Mouse (Mus musculus): ENCODE results near the gene Naa25. TPM values are rescaled to one million over a fixed set of nuclear protein-coding genes. Genes with fewer than 3 reads are reported as not detected.
A peak's percentile ranks its signal among the peaks of the same experiment; 100 is the strongest.

Naa25 gene
- polyA plus RNA-seq, 1 experiment from 2014 or later = 28.3 TPM

DNA sequence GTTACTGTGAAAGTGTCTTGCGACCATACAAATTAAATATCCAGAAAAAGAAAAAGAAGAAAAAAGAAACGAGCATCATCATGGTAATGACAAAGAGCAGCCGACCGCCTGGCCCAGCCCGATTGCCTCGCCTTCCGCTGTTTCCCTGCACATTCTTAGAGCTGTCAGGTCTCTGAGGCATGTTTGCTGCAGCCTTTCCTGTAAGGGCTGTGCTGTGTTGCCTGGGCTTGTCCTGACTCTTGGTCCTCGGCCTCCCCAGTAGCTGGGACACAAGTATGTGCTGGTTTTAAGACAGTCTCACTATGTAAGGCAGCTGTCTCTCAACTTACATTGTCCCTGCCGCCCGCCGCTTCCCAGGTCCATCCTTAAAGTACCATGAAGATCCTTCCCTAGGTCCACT is 41.0 kb downstream of the Naa25 start:
- 87% methylated on average over 11 of the region's 11 CpGs for WGBS
- Histone ChIP-seq H3K9ac (no peak overlapping the region), H3K27ac (no peak overlapping the region), H3K4me1 (replicated peaks) (no peaks in the 10 kb centered on the region), H3K27me3 (no peaks in the 10 kb centered on the region), H3K4me3 (no peak overlapping the region), H3K9me3 (replicated peaks) (no peaks in the 10 kb centered on the region), H3K4me2 (no peak overlapping the region), H3K36me3 (peaks cover 83% of the 10 kb centered on the region)
- no peak for ATAC-seq (replicated peaks; ENCODE audit: insufficient number of reproducible peaks, insufficient read depth, low FRiP score, low read depth)

DNA sequence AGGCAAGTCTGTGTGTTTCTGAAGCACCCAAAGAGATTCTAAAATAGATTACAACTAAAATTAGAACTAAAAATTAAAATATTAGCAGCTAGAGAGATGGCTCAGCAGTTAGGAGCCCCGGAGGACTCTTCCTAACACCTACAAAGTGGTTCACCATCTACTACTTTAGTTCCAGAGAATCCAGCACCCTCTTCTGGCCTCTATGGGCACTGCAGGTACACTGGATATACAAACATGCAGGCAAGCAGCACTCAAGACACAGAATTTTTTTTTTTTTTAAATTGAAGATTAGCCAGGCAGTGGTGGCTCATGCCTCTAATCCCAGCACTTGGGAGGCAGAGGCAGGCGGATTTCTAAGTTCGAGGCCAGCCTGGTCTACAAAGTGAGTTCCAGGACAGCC is 45.8 kb downstream of the Naa25 start:
- H3K4me1 ChIP-seq (replicated peaks) = no peaks in the 10 kb centered on the region
- 86% methylated on average over 3 of the region's 3 CpGs for WGBS
- ATAC-seq (replicated peaks; ENCODE audit: insufficient number of reproducible peaks, insufficient read depth, low FRiP score, low read depth) = no peak
- H3K4me3 ChIP-seq = no peak overlapping the region
- no peaks in the 10 kb centered on the region for H3K9me3 ChIP-seq (replicated peaks)
- H3K4me2 ChIP-seq = no peak overlapping the region
- no peaks in the 10 kb centered on the region for H3K27me3 ChIP-seq
- no peak overlapping the region for H3K9ac ChIP-seq
- H3K36me3 ChIP-seq = peaks cover 85% of the 10 kb centered on the region
- no peak overlapping the region for H3K27ac ChIP-seq

DNA sequence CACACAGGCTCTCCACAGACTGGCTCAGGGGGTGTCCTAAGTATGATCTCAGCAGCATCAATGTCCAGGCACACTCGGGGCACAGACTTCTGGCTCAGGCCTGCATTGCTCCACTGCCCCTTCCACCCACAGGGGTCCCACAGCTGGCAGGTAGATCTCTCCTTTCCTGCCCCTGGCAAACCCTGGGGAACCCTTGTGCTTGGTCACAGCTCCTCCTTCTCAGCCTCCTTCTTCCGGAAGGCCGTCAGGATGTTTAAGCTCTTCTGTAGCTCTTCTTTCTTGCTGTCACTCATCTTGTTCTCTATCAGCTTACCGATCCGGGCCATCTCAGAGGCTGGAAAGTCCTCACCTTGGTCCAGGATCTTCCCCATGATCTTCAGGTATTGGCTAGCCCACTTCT is 47.1 kb downstream of the Naa25 start:
- Histone ChIP-seq H3K27me3 (no peaks in the 10 kb centered on the region), H3K4me3 (no peak overlapping the region), H3K9me3 (replicated peaks) (no peaks in the 10 kb centered on the region), H3K4me1 (replicated peaks) (0 out of 2 replicates have a peak, but pooled peaks cover 2% of the 10 kb centered on the region), H3K9ac (no peak overlapping the region), H3K27ac (no peak overlapping the region), H3K36me3 (peaks cover 82% of the 10 kb centered on the region), H3K4me2 (no peak overlapping the region)
- 90% methylated on average over 5 of the region's 5 CpGs for WGBS
- no peak for ATAC-seq (replicated peaks; ENCODE audit: insufficient number of reproducible peaks, insufficient read depth, low FRiP score, low read depth)

DNA sequence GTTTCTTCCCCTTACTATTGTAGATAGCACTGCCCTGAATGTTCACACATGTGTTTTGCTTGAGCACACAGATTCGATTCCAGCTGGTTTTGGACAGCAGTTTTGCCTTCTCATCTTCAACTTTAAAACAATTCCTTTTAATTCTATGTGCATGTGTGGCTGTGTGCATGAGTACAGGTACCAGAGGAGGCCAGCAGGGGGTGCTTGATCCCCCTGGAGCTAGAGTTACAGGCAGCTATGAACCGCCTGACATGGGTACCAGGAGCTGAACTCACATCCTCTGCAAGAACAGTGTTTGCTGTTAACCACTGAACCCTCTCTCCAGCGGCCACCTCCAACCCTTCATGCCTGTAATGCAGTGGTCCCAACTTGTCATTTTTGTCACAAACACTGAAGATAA is 50.7 kb downstream of the Naa25 start:
- Histone ChIP-seq H3K4me1 (replicated peaks) (peaks cover 18% of the 10 kb centered on the region), H3K36me3 (peaks cover 59% of the 10 kb centered on the region), H3K4me3 (no peak overlapping the region), H3K4me2 (no peak overlapping the region), H3K9me3 (replicated peaks) (no peaks in the 10 kb centered on the region), H3K27ac (no peak overlapping the region), H3K27me3 (no peaks in the 10 kb centered on the region), H3K9ac (no peak overlapping the region)
- ATAC-seq (replicated peaks; ENCODE audit: insufficient number of reproducible peaks, insufficient read depth, low FRiP score, low read depth) = no peak
- WGBS = 90% methylated on average over 3 of the region's 3 CpGs

DNA sequence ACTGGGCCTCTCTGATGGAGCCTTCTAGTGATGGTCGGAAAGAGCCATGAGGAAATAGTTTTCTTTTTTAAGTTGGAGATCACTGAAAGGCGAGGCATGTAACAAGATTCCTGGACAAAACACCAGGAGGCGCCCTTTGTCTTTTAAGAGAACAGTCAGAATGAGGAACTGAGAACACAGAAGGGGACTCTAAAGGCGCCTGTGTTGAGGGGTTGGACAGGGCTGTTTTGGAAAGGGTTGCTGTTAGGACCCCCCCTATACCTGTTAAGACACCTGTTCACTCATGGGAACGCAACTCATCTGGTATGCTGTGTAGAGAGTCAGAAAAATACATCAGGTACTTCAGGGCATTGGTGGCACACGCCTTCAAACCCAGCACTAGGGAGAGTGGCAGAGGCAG is 52.2 kb downstream of the Naa25 start:
- Histone ChIP-seq H3K36me3 (peaks cover 43% of the 10 kb centered on the region), H3K9me3 (replicated peaks) (no peaks in the 10 kb centered on the region), H3K4me1 (replicated peaks) (peaks cover 32% of the 10 kb centered on the region), H3K4me3 (no peak overlapping the region), H3K27ac (no peak overlapping the region), H3K27me3 (no peaks in the 10 kb centered on the region), H3K9ac (no peak overlapping the region), H3K4me2 (no peak overlapping the region)
- 66% methylated on average over 6 of the region's 6 CpGs for WGBS
- ATAC-seq (replicated peaks; ENCODE audit: insufficient number of reproducible peaks, insufficient read depth, low FRiP score, low read depth) = no peak

DNA sequence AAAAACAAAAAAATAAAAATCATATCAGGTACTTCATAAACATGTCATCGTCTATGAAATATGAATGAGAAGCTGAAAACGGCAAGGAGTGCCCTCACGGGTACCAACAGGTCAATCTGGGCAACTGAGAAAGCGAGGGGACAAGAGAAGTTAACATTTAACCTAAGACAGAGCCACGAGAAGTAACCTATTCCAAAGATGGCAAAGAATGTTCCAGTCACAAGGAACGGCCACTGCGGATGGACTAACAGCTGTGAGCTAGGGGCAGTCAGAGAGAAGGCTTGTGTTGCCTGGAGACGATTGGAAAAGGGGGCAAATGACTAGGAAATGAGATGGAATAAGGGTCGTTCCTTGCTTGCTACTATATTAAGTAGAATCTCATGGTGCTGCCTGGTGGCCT is 52.7 kb downstream of the Naa25 start:
- Histone ChIP-seq H3K4me2 (0 out of 2 replicates have a peak overlapping the region, but pooled peaks have one; percentile 75), H3K9ac (no peak overlapping the region), H3K4me1 (replicated peaks) (peaks cover 32% of the 10 kb centered on the region), H3K4me3 (no peak overlapping the region), H3K9me3 (replicated peaks) (no peaks in the 10 kb centered on the region), H3K36me3 (peaks cover 38% of the 10 kb centered on the region), H3K27ac (no peak overlapping the region), H3K27me3 (no peaks in the 10 kb centered on the region)
- ATAC-seq (replicated peaks; ENCODE audit: insufficient number of reproducible peaks, insufficient read depth, low FRiP score, low read depth) = no peak
- 78% methylated on average over 9 of the region's 9 CpGs for whole genome bisulfite sequencing

DNA sequence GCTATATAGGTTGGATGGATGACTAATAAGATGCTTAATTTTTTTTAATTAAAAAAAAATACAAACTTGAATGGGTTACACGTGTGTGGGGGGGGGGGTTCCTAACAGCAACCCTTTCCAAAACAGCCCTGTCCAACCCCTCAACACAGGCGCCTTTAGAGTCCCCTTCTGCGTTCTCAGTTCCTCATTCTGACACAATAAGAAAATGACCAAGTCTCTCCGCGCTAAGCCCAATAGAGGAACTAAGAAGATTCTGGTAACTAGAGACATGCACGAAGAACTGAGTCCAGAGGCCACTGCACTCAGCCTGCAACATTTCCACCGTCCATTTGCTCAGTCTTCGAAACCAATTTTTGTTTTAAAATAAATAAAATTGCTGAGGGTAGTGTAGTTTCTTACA is 53.5 kb downstream of the Naa25 start:
- Histone ChIP-seq H3K9me3 (replicated peaks) (no peaks in the 10 kb centered on the region), H3K4me2 (peak overlapping the region; percentile 75), H3K36me3 (peaks cover 31% of the 10 kb centered on the region), H3K27me3 (no peaks in the 10 kb centered on the region), H3K27ac (peak overlapping the region; percentile 95), H3K4me1 (replicated peaks) (peaks cover 35% of the 10 kb centered on the region), H3K4me3 (peak overlapping the region; percentile 87), H3K9ac (peak overlapping the region; percentile 93)
- ATAC-seq (replicated peaks; ENCODE audit: insufficient number of reproducible peaks, insufficient read depth, low FRiP score, low read depth) = no peak
- WGBS = 21% methylated on average over 8 of the region's 8 CpGs

DNA sequence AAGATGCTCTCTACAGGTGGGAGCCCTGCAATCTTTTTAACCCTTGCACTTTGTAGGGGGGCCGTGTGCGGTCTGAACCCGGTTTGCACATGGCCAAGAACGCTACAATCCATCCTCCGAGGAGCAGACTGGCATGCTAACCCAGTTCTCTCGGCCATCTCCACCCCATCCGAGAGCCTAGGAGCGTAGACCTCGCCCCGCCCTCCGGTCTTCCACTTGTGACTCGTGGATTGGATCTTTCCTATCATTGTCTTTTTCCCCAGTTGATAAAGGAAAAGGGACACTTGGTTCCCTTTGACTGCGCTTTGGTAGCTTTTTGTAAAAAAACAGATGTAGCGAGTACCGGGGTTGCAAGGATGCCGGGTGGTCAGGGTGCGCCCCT is 53.9 kb downstream of the Naa25 start, which contains the start of gene Tmem116:
Gene Tmem116 (plus strand): TSS at position 250 of the 382 bp plus-strand sequence.
- under 1% methylated on average over 17 of the region's 17 CpGs for WGBS
- H3K4me1 ChIP-seq (replicated peaks) = peaks cover 35% of the 10 kb centered on the region
- peaks cover 27% of the 10 kb centered on the region for H3K36me3 ChIP-seq
- peak within 1 kb of the TSS; percentile 93 for H3K9ac ChIP-seq
- H3K4me2 ChIP-seq = peak within 1 kb of the TSS; percentile 81
- H3K4me3 ChIP-seq = peak within 1 kb of the TSS; percentile 87
- peak within 1 kb of the TSS; percentile 97 for H3K27ac ChIP-seq
- no peaks in the 10 kb centered on the region for H3K9me3 ChIP-seq (replicated peaks)
- ATAC-seq (replicated peaks; ENCODE audit: insufficient number of reproducible peaks, insufficient read depth, low FRiP score, low read depth) = no peak
- no peaks in the 10 kb centered on the region for H3K27me3 ChIP-seq

DNA sequence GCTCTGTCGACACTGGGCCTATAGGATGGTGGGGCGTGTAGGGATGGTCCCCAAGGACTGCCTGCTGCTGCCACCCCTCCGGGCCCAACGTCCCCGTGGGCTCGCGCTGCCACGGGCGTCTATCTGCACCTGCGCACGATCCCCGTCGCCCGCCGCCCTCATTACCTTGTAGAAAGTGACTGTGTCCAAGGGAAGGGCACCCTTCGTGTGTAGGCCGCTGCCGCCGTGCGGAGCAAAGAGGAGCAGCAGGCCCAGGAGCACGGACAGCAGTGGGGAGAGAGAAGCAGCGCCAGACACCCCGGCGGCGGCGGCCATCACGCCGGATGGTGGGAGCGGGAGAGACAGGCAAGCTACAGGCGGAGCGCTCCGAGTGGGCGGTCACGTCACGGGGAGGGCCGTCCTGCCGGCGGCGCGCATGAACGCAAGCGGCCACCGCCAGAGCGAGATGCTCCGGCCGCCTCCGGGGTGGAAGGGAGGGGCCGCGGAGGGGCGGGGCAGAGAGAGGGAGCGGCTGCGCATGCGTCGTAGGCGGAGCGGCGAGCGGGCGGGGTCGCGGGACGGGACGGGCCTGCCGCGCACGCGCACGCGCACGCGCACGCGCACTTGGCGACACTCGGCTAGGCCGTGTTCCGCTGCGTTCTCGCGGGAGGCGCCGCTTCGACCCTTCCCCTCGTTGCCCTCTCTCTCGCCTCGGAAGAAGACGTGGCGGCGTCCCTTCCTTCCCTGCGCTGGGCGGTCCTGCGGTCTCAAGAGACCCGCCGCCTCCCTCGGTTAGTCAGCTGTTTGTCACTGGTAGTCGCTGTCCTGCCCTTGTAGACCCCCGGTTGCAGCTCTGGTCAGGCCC is 54.5 kb downstream of the Naa25 start, which contains the start of gene Erp29:
Gene Erp29 (minus strand): TSS at position 481 of the 844 bp plus-strand sequence.
- H3K4me1 ChIP-seq (replicated peaks) = peaks cover 35% of the 10 kb centered on the region
- WGBS = under 1% methylated on average over 97 of the region's 97 CpGs

DNA sequence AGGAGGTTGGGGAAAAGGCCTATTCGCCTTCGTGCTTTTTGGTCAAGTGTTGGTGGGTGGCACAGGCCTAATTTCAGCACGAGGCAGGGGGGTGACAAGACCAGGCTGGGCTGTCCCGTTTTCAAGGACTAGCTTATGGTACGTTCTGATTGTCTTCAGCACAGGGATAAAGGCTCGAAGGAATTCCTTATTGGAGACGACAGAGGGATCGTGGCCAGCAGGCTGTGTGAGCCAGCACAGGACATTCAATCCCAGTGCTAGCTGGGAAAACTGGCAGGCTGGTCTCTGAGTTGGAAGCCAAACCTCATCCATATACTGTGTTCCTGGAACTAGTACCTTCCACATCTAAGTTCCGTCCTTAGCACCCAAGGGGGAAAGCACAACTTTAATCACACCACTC is 55.2 kb downstream of the Naa25 start:
- Histone ChIP-seq H3K27me3 (no peaks in the 10 kb centered on the region), H3K4me1 (replicated peaks) (peaks cover 35% of the 10 kb centered on the region), H3K9ac (peak overlapping the region; percentile 90), H3K9me3 (replicated peaks) (no peaks in the 10 kb centered on the region), H3K27ac (peak overlapping the region; percentile 97), H3K4me2 (peak overlapping the region; percentile 81), H3K4me3 (peak overlapping the region; percentile 87), H3K36me3 (peaks cover 14% of the 10 kb centered on the region)
- 5% methylated on average over 9 of the region's 9 CpGs for WGBS
- peak; percentile 1; the same call in 1 of the 2 replicates for ATAC-seq (replicated peaks; ENCODE audit: insufficient number of reproducible peaks, insufficient read depth, low FRiP score, low read depth)

More for the DNA sequence above, 54.5 kb downstream of the Naa25 start, which contains the start of gene Erp29:
- Histone ChIP-seq H3K9me3 (replicated peaks) (no peaks in the 10 kb centered on the region), H3K4me3 (peak within 1 kb of the TSS; percentile 87), H3K27me3 (no peaks in the 10 kb centered on the region), H3K4me2 (peak within 1 kb of the TSS; percentile 81), H3K36me3 (peaks cover 21% of the 10 kb centered on the region), H3K9ac (peak within 1 kb of the TSS; percentile 93), H3K27ac (peak within 1 kb of the TSS; percentile 97)
- peak; percentile 90 for ATAC-seq (replicated peaks; ENCODE audit: insufficient number of reproducible peaks, insufficient read depth, low FRiP score, low read depth)

DNA sequence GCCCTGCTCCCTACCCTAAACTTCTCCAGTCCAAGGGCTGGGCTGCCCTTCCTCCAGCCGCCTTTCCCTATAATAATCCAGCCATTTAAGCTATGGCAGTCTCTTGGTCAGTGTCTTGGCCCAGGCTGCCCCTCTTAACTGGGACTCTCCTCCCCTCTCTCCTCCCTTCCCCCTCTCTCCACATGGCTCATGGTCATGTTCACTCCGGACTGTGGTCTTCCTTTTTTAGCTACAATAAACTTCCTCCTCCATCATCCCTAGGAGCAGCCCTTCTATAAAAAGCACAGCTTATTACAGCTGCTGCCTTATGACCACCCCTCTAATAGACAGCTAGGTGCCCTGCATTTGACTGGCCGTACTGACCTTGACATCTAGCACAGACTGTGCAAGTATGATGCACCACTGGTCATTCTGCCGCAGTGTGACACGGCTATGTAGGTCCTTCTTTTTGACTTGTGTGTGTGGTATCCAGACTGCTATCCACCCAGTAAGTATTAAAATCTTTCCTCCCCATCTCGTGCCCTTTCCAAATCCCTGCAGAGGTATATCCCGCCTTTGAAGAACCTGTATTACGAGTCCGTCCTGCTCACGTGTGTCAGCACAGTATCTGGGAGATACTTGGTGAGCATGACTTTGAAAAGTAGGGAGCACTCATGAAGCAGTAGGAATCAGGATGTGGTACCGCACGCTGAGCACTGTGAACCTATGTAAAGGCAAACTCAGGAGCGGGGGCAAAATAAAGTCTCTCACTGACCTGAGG is 56.2 kb downstream of the Naa25 start:
- peaks cover 35% of the 10 kb centered on the region for H3K4me1 ChIP-seq (replicated peaks)
- H3K36me3 ChIP-seq = peaks cover 7% of the 10 kb centered on the region
- ATAC-seq (replicated peaks; ENCODE audit: insufficient number of reproducible peaks, insufficient read depth, low FRiP score, low read depth) = no peak; the same call in 1 of the 2 replicates
- no peaks in the 10 kb centered on the region for H3K9me3 ChIP-seq (replicated peaks)
- peak overlapping the region; percentile 97 for H3K27ac ChIP-seq
- no peaks in the 10 kb centered on the region for H3K27me3 ChIP-seq
- H3K4me3 ChIP-seq = no peak overlapping the region
- peak overlapping the region; percentile 81 for H3K4me2 ChIP-seq
- no peak overlapping the region for H3K9ac ChIP-seq
- WGBS = 67% methylated on average over 13 of the region's 13 CpGs
